Mouse (Mus musculus) neural tube, embryonic 14.5 days (tissue): ENCODE measurements around the gene Iqch. TPM values are rescaled to one million over a fixed set of nuclear protein-coding genes. Genes with fewer than 3 reads are reported as not detected.

Experiments used
- ATAC-seq: fragments of 200-750 bp; cut with Nextera tagmentation; 2 replicates; pipeline ENCODE4 v1.8.0; 2017; ENCODE audit warnings: low read depth, mild to moderate bottlenecking, moderate TSS enrichment, moderate library complexity
- H3K27ac ChIP-seq: fragments of 300-500 bp; sonication (generic); 2 replicates; pipeline ENCODE4 v1.5.1; 2014; ENCODE audit warnings: low read depth, mild to moderate bottlenecking, control low read depth, low read length, moderate library complexity, mixed read lengths
- H3K27me3 ChIP-seq: fragments of 300-500 bp; sonication (generic); 2 replicates; pipeline ENCODE4 v1.6.1; 2014; ENCODE audit warnings: low read length; ENCODE audit not compliant: control insufficient read depth, insufficient read depth
- H3K36me3 ChIP-seq: fragments of 300-500 bp; sonication (generic); 2 replicates; pipeline ENCODE4 v1.6.1; 2014; ENCODE audit warnings: low read length, mixed read lengths; ENCODE audit not compliant: control insufficient read depth, insufficient read depth
- H3K4me1 ChIP-seq: fragments of 300-500 bp; sonication (generic); 2 replicates; pipeline ENCODE4 v1.6.1; 2014; ENCODE audit warnings: low read length; ENCODE audit not compliant: control insufficient read depth, insufficient read depth
- H3K4me2 ChIP-seq: fragments of 300-500 bp; sonication (generic); 2 replicates; pipeline ENCODE4 v1.6.1; 2014; ENCODE audit warnings: mild to moderate bottlenecking, low read depth, low read length, control low read depth
- H3K4me3 ChIP-seq: fragments of 300-500 bp; sonication (generic); 2 replicates; pipeline ENCODE4 v1.5.1; 2014; ENCODE audit warnings: low read depth, low read length, control low read depth, mixed read lengths
- H3K9ac ChIP-seq: fragments of 300-500 bp; sonication (generic); replicated peaks from 2 replicates; pipeline ENCODE4 v1.6.1; 2014; ENCODE audit warnings: low read depth, mild to moderate bottlenecking, control low read depth, low read length, mixed read lengths
- H3K9me3 ChIP-seq: fragments of 300-500 bp; sonication (generic); 2 replicates; pipeline ENCODE4 v1.6.1; 2016; ENCODE audit warnings: low read length; ENCODE audit not compliant: control insufficient read depth
- WGBS: fragments of 180-500 bp; shearing (Covaris S2); extraction: QIAGEN DNeasy Blood & Tissue Kit; methylation state at CpG from one replicate; pipeline ENCODE4 v1.1.7; 2014; 5-methylcytosine and 5-hydroxymethylcytosine counted together
- polyA plus RNA-seq: library from polyadenylated mRNA; unstranded; fragments of >200 nt; fragmentation: Nextera tagmentation; extraction: Ambion mirVana; gene quantifications from 2 replicates; pipeline ENCODE4 v1.2.1, GENCODE M21; 2014

The Iqch gene
- polyA plus RNA-seq, 1 experiment from 2014 or later, result 0.16 TPM

DNA sequence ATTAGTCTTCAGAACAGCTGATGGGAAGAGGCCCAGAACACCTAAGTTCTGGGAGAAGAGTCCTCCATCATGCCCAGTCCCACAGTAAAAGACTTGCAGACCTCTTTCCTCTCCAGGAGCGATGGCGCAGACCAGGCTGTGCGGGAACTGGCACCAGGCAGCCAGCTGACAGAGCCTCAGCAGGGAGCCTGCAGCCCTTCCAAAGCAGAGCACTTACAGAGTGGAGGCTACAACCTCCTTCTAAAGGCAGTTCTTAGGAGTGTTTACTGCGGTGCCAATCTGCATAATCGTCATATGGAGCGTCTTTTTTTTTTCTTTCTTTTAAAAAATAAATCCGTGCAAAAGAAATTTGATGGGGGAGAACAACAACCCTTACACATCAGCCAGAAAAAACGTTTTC lies 229.8 kb downstream of the Iqch start:
- Histone ChIP-seq H3K4me3 (no peak overlapping the region), H3K27ac (no peak overlapping the region), H3K4me1 (peaks cover 20% of the 10 kb centered on the region), H3K9me3 (no peaks in the 10 kb centered on the region), H3K9ac (no peak overlapping the region), H3K4me2 (no peak overlapping the region), H3K36me3 (no peaks in the 10 kb centered on the region), H3K27me3 (no peaks in the 10 kb centered on the region)
- 51% methylated on average over 8 of the region's 8 CpGs for WGBS
- ATAC-seq, result no peak

Other genes starting within 250 kb of the Iqch start
- gene Map2k5, start 224.6 kb downstream of the Iqch start, polyA plus RNA-seq, result 35.1 and 36.9 TPM in 2 replicates
- 75.2 and 88.7 TPM in 2 replicates for gene 2300009A05Rik, start 203.2 kb downstream of the Iqch start, polyA plus RNA-seq
- 51.6 and 65.0 TPM in 2 replicates for gene Aagab, start 167 bp upstream of the Iqch start, polyA plus RNA-seq
- gene Smad3, start 155.5 kb upstream of the Iqch start, polyA plus RNA-seq, result 6.4 and 9.3 TPM in 2 replicates